Mouse (Mus musculus): ENCODE data around the gene Gzmm.
A peak's percentile ranks its signal among the peaks of the same experiment; 100 is the strongest.

- TF ChIP-seq CTCF (IDR thresholded peaks at IDR 0.05; ENCODE audit: low read depth) (peak; percentile 51), EP300 (IDR thresholded peaks at IDR 0.05; ENCODE audit: low read depth) (no peak)
Measured at GRCm38 (mm10) chr10:79691986-79692548, 3.2 kb downstream of the Gzmm start.
